Mouse (Mus musculus): ENCODE measurements around the gene Vav3.

DNA sequence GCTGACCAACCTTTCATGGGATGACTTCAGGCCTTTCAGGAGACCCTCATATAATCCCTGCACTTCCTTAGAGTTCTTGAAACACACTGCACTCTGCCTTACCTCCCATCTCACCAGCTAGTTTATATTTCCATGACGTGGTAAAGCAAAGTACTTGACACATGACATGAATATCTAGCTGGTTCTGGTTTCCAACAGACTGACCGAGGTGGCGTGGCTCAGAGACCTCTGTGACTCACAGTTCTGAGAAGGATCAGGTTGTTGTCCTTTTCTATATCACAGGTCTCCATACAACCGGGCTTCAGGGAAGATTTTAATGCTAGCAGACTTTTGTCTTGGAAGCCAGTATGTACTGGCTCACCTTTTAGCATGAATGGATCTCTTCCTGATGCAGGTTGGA is 221.8 kb downstream of the Vav3 start:
- TF ChIP-seq EP300 (IDR thresholded peaks at IDR 0.05; ENCODE audit: insufficient read depth, low read depth, low read length), result no peak
- no peak for TF ChIP-seq CTCF (IDR thresholded peaks at IDR 0.05)
